Comparison of ENCODE assay signal across 12 mouse cellular contexts in the genomic region with DNA sequence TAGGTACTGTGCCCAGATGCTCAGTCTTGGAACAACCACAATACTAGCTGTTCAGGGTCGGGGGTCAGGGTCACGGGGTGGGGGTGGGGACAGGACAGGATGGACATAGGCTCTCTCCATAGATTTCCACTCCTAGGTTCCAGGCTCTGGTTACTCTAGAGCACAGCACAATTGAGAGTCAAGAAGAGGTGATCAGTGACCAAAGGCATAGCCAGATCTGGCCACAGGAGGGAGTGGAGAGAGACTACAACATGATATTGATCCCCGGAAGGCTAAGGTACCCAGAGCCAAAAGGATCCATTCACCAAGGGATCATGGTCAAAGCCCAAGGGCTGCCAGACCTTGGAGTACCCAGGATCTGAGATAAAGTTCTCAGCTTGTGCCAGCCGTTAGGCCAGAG. TPM values are rescaled to one million over a fixed set of nuclear protein-coding genes. Genes with fewer than 3 reads are reported as not detected.
DNase-seq lines count a peak whose midpoint lies in the region; ATAC-seq lines count a peak whose summit lies in the region.
"Had no signal": no experiment of that assay in that cellular context is flagged by ENCODE, and none has a peak within 500 bp of the region (broad histone marks: within the 10 kb centered on the region; RNA-seq: fewer than 3 reads in every experiment).

No protein-coding gene starts in this region.

- DNase-seq in heart, adult 11 months: peak; percentile 82
- no peak for DNase-seq in heart, postnatal 14 days
- no peak for DNase-seq in neural tube, embryonic 11.5 days (ENCODE audit: low spot score)
- no peak for DNase-seq in neural tube, embryonic 10.5 days (ENCODE audit: extremely low spot score, low spot score)
- peak; percentile 82 for DNase-seq in midbrain, embryonic 11.5 days (ENCODE audit: low spot score, missing footprints)
- no peak for DNase-seq in cerebellum, adult 11 months
- no peak for DNase-seq in urinary bladder, postnatal 25 days (ENCODE audit: low spot score)
- no peak for DNase-seq in left cerebral cortex, adult 9 months (ENCODE audit: low spot score in 2 of 2)
- DNase-seq: gastrocnemius, postnatal 36 days; lung, postnatal 4 days had no signal

- peaks cover 19% of the 10 kb centered on the region for H3K4me1 ChIP-seq in neural tube, embryonic 11.5 days (ENCODE audit: control insufficient read depth, insufficient read depth, low read length)
- H3K4me1 ChIP-seq in midbrain, embryonic 11.5 days (ENCODE audit: control insufficient read depth, insufficient read depth, low read length): peaks cover 30% of the 10 kb centered on the region

- H3K4me3 ChIP-seq in neural tube, embryonic 11.5 days (ENCODE audit: low read depth, low read length): no peak overlapping the region
- no peak overlapping the region for H3K4me3 ChIP-seq in midbrain, embryonic 11.5 days (ENCODE audit: low read depth, low read length)

- intact Hi-C loops in heart, postnatal 14 days (cut with DNase I): loop anchor here (5.0 kb wide), 2 partner anchors 53 to 68 kb away; partner anchors contain the start of gene Slc43a3

- no peaks in the 10 kb centered on the region for H3K9me3 ChIP-seq in neural tube, embryonic 11.5 days (ENCODE audit: control insufficient read depth, low read length)
- no peaks in the 10 kb centered on the region for H3K9me3 ChIP-seq in midbrain, embryonic 11.5 days (ENCODE audit: control insufficient read depth, low read length)
- H3K9me3 ChIP-seq: limb, embryonic 12.5 days had no signal

- no peaks in the 10 kb centered on the region for H3K36me3 ChIP-seq in neural tube, embryonic 11.5 days (ENCODE audit: control insufficient read depth, insufficient read depth, low read length)
- no peaks in the 10 kb centered on the region for H3K36me3 ChIP-seq in midbrain, embryonic 11.5 days (ENCODE audit: control insufficient read depth, insufficient read depth, low read length)
- H3K36me3 ChIP-seq: limb, embryonic 12.5 days had no signal

- peak overlapping the region; percentile 12; the same call in 1 of the 2 replicates for H3K4me2 ChIP-seq in neural tube, embryonic 11.5 days (ENCODE audit: low read depth)
- no peak overlapping the region for H3K4me2 ChIP-seq in midbrain, embryonic 11.5 days
- H3K4me2 ChIP-seq: limb, embryonic 12.5 days had no signal

- 48% methylated on average over 4 of the region's 4 CpGs for WGBS in neural tube, embryonic 11.5 days
- 46% methylated on average over 4 of the region's 4 CpGs for WGBS in midbrain, embryonic 11.5 days

- peaks cover 79% of the 10 kb centered on the region for H3K27me3 ChIP-seq in neural tube, embryonic 11.5 days (ENCODE audit: control insufficient read depth, insufficient read depth, low read length)
- peaks cover 70% of the 10 kb centered on the region for H3K27me3 ChIP-seq in midbrain, embryonic 11.5 days (ENCODE audit: control insufficient read depth, insufficient read depth, low read length)

- H3K27ac ChIP-seq in neural tube, embryonic 11.5 days (ENCODE audit: low read depth, low read length): no peak overlapping the region
- no peak overlapping the region for H3K27ac ChIP-seq in midbrain, embryonic 11.5 days (ENCODE audit: low read depth, low read length)
- H3K27ac ChIP-seq: limb, embryonic 12.5 days had no signal

- ATAC-seq in neural tube, embryonic 11.5 days (ENCODE audit: insufficient read depth, low FRiP score, low TSS enrichment): no peak
- no peak for ATAC-seq in midbrain, embryonic 11.5 days (ENCODE audit: low FRiP score)

- no peak overlapping the region; the same call in 1 of the 2 replicates for H3K9ac ChIP-seq in neural tube, embryonic 11.5 days (ENCODE audit: low read length)
- no peak overlapping the region for H3K9ac ChIP-seq in midbrain, embryonic 11.5 days (ENCODE audit: low read length)
- H3K9ac ChIP-seq: limb, embryonic 12.5 days had no signal

RNA-seq across cellular contexts. Expression of gene Rtn4rl2, which starts 1.9 kb away (rescaled TPM):
- 1 to 10 TPM; 4.7 to 4.9 TPM for total RNA-seq in heart, postnatal 14 days (2021)
- 7.2 TPM in 2 replicates for polyA plus RNA-seq in neural tube, embryonic 11.5 days (2014; fragmentation: Nextera tagmentation; extraction: Ambion mirVana)
- 1.4 and 1.6 TPM in 2 replicates for polyA plus RNA-seq in midbrain, embryonic 11.5 days (2014; fragmentation: Nextera tagmentation; extraction: Ambion mirVana)
- total RNA-seq: hematopoietic stem cell, adult 5-6 weeks had no signal

RNA-seq across cellular contexts. Expression of gene Slc43a1, which starts 46.0 kb away (rescaled TPM):
- 1 to 10 TPM; 2.9 to 3.6 TPM for total RNA-seq in heart, postnatal 14 days (2021)
- polyA plus RNA-seq in neural tube, embryonic 11.5 days (2014; fragmentation: Nextera tagmentation; extraction: Ambion mirVana): 17.8 and 19.1 TPM in 2 replicates
- 16.3 and 18.6 TPM in 2 replicates for polyA plus RNA-seq in midbrain, embryonic 11.5 days (2014; fragmentation: Nextera tagmentation; extraction: Ambion mirVana)

RNA-seq across cellular contexts. Expression of gene Slc43a3, which starts 51.8 kb away (rescaled TPM):
- total RNA-seq in heart, postnatal 14 days (2021): 100 to 1,000 TPM; 101 to 105 TPM
- polyA plus RNA-seq in neural tube, embryonic 11.5 days (2014; fragmentation: Nextera tagmentation; extraction: Ambion mirVana): 23.1 and 25.4 TPM in 2 replicates
- polyA plus RNA-seq in midbrain, embryonic 11.5 days (2014; fragmentation: Nextera tagmentation; extraction: Ambion mirVana): 17.6 and 19.0 TPM in 2 replicates

RNA-seq across cellular contexts. Expression of gene Timm10, which starts 57.8 kb away (rescaled TPM):
- 100 to 1,000 TPM in 1 of 2 experiments, 10 to 100 TPM in 1; 78.1 to 101 TPM for total RNA-seq in heart, postnatal 14 days (2021)
- 53.3 and 56.6 TPM in 2 replicates for polyA plus RNA-seq in neural tube, embryonic 11.5 days (2014; fragmentation: Nextera tagmentation; extraction: Ambion mirVana)
- polyA plus RNA-seq in midbrain, embryonic 11.5 days (2014; fragmentation: Nextera tagmentation; extraction: Ambion mirVana): 38.1 and 43.1 TPM in 2 replicates

Comparison
In these comparisons a context has a peak if more than half of its experiments do, and no peak if none do; other contexts are left out.
1. DNase-seq: peak in heart, adult 11 months (single experiment) and midbrain, embryonic 11.5 days (single experiment); none in heart, postnatal 14 days (0 of 2), neural tube, embryonic 11.5 days (single experiment), neural tube, embryonic 10.5 days (single experiment), cerebellum, adult 11 months (single experiment), urinary bladder, postnatal 25 days (single experiment) and left cerebral cortex, adult 9 months (0 of 2).